Mouse (Mus musculus) hindbrain, embryonic 12.5 days (tissue): ENCODE measurements around the gene Larp1b. TPM values are rescaled to one million over a fixed set of nuclear protein-coding genes. Genes with fewer than 3 reads are reported as not detected.

Experiments
- ATAC-seq: fragments of 200-750 bp; cut with Nextera tagmentation; 2 replicates; pipeline ENCODE4 v1.8.0; 2017; ENCODE audit warnings: moderate TSS enrichment; ENCODE audit not compliant: low FRiP score
- H3K27ac ChIP-seq: fragments of 300-500 bp; sonication (generic); 2 replicates; pipeline ENCODE4 v1.5.1; 2016; ENCODE audit warnings: mild to moderate bottlenecking
- H3K27me3 ChIP-seq: fragments of 300-500 bp; sonication (generic); 2 replicates; pipeline ENCODE4 v1.6.1; 2016; ENCODE audit warnings: mild to moderate bottlenecking
- H3K36me3 ChIP-seq: fragments of 300-500 bp; sonication (generic); 2 replicates; pipeline ENCODE4 v1.6.1; 2016; ENCODE audit warnings: mild to moderate bottlenecking
- H3K4me1 ChIP-seq: fragments of 300-500 bp; sonication (generic); 2 replicates; pipeline ENCODE4 v1.6.1; 2016
- H3K4me2 ChIP-seq: fragments of 300-500 bp; sonication (generic); replicated peaks from 2 replicates; pipeline ENCODE4 v1.6.1; 2016; ENCODE audit warnings: mild to moderate bottlenecking
- H3K4me3 ChIP-seq: fragments of 300-500 bp; sonication (generic); 2 replicates; pipeline ENCODE4 v1.5.1; 2016; ENCODE audit warnings: mild to moderate bottlenecking
- H3K9ac ChIP-seq: fragments of 300-500 bp; sonication (generic); 2 replicates; pipeline ENCODE4 v1.6.1; 2016; ENCODE audit warnings: mild to moderate bottlenecking, moderate library complexity
- H3K9me3 ChIP-seq: fragments of 300-500 bp; sonication (generic); replicated peaks from 2 replicates; pipeline ENCODE4 v1.6.1; 2016; ENCODE audit warnings: mild to moderate bottlenecking
- WGBS: fragments of 180-500 bp; shearing (Covaris S2); methylation state at CpG from one replicate; pipeline ENCODE4 v1.1.7; 2016; 5-methylcytosine and 5-hydroxymethylcytosine counted together
- polyA plus RNA-seq: library from polyadenylated mRNA; unstranded; fragments of >200 nt; fragmentation: Nextera tagmentation; extraction: Ambion mirVana; gene quantifications from 2 replicates; pipeline ENCODE4 v1.2.1, GENCODE M21; 2016

Larp1b gene
- polyA plus RNA-seq, 1 experiment from 2014 or later, result 4.2 TPM

GRCm38 (mm10) chr3:41031286-41032210 is 81.9 kb downstream of the Larp1b start:
- Histone ChIP-seq H3K9me3 (no peaks in the 10 kb centered on the region), H3K9ac (no peak overlapping the region), H3K4me2 (no peak overlapping the region), H3K27me3 (no peaks in the 10 kb centered on the region), H3K4me3 (no peak overlapping the region), H3K4me1 (no peaks in the 10 kb centered on the region), H3K27ac (no peak overlapping the region), H3K36me3 (no peaks in the 10 kb centered on the region)
- ATAC-seq, result no peak
- WGBS, result 79% methylated on average over 12 of the region's 12 CpGs

- Histone ChIP-seq H3K4me2 (no peak overlapping the region), H3K4me3 (no peak overlapping the region), H3K9me3 (no peaks in the 10 kb centered on the region), H3K36me3 (no peaks in the 10 kb centered on the region), H3K27ac (no peak overlapping the region), H3K4me1 (no peaks in the 10 kb centered on the region), H3K27me3 (no peaks in the 10 kb centered on the region), H3K9ac (no peak overlapping the region)
- WGBS, result 63% methylated on average over 5 of the region's 5 CpGs
- ATAC-seq, result no peak
Observed at GRCm38 (mm10) chr3:41038297-41038916, 88.8 kb downstream of the Larp1b start.

GRCm38 (mm10) chr3:41041241-41041640 is 91.6 kb downstream of the Larp1b start:
- Histone ChIP-seq H3K4me2 (no peak overlapping the region), H3K4me1 (no peaks in the 10 kb centered on the region), H3K9ac (no peak overlapping the region), H3K36me3 (no peaks in the 10 kb centered on the region), H3K27me3 (no peaks in the 10 kb centered on the region), H3K27ac (no peak overlapping the region), H3K4me3 (no peak overlapping the region), H3K9me3 (no peaks in the 10 kb centered on the region)
- 64% methylated on average over 5 of the region's 5 CpGs for WGBS
- ATAC-seq, result no peak

GRCm38 (mm10) chr3:41042195-41042938 is 92.7 kb downstream of the Larp1b start:
- Histone ChIP-seq H3K36me3 (no peaks in the 10 kb centered on the region), H3K9ac (no peak overlapping the region), H3K27ac (no peak overlapping the region), H3K4me1 (no peaks in the 10 kb centered on the region), H3K9me3 (no peaks in the 10 kb centered on the region), H3K4me2 (no peak overlapping the region), H3K4me3 (no peak overlapping the region), H3K27me3 (no peaks in the 10 kb centered on the region)
- WGBS, result 84% methylated on average over 4 of the region's 4 CpGs
- 0 out of 2 replicates have a peak, but pooled peaks have one; percentile 35 for ATAC-seq

- 74% methylated on average over 11 of the region's 11 CpGs for WGBS
- ATAC-seq, result no peak
- no peak overlapping the region for H3K4me3 ChIP-seq
- no peaks in the 10 kb centered on the region for H3K36me3 ChIP-seq
- H3K27me3 ChIP-seq, result no peaks in the 10 kb centered on the region
- H3K9me3 ChIP-seq, result no peaks in the 10 kb centered on the region
- H3K4me1 ChIP-seq, result no peaks in the 10 kb centered on the region
- no peak overlapping the region for H3K4me2 ChIP-seq
- no peak overlapping the region for H3K27ac ChIP-seq
- no peak overlapping the region for H3K9ac ChIP-seq
Observed at GRCm38 (mm10) chr3:41043756-41044354, 94.2 kb downstream of the Larp1b start.

GRCm38 (mm10) chr3:41047838-41048237 is 98.2 kb downstream of the Larp1b start:
- Histone ChIP-seq H3K27ac (no peak overlapping the region), H3K9me3 (no peaks in the 10 kb centered on the region), H3K4me2 (no peak overlapping the region), H3K4me3 (no peak overlapping the region), H3K36me3 (no peaks in the 10 kb centered on the region), H3K4me1 (no peaks in the 10 kb centered on the region), H3K9ac (no peak overlapping the region), H3K27me3 (no peaks in the 10 kb centered on the region)
- 75% methylated on average over 6 of the region's 6 CpGs for WGBS
- no peak for ATAC-seq

- no peak overlapping the region for H3K4me2 ChIP-seq
- H3K9ac ChIP-seq, result no peak overlapping the region
- 90% methylated on average over 3 of the region's 3 CpGs for WGBS
- no peaks in the 10 kb centered on the region for H3K36me3 ChIP-seq
- H3K9me3 ChIP-seq, result no peaks in the 10 kb centered on the region
- no peaks in the 10 kb centered on the region for H3K4me1 ChIP-seq
- H3K4me3 ChIP-seq, result no peak overlapping the region
- H3K27me3 ChIP-seq, result no peaks in the 10 kb centered on the region
- no peak for ATAC-seq
- H3K27ac ChIP-seq, result no peak overlapping the region
Observed at GRCm38 (mm10) chr3:41053334-41053733, 103.7 kb downstream of the Larp1b start.

GRCm38 (mm10) chr3:41058395-41058794 is 108.8 kb downstream of the Larp1b start:
- no peak overlapping the region for H3K9ac ChIP-seq
- 79% methylated on average over 2 of the region's 2 CpGs for WGBS
- no peak overlapping the region for H3K4me2 ChIP-seq
- no peak for ATAC-seq
- H3K36me3 ChIP-seq, result no peaks in the 10 kb centered on the region
- H3K27me3 ChIP-seq, result no peaks in the 10 kb centered on the region
- H3K9me3 ChIP-seq, result no peaks in the 10 kb centered on the region
- H3K4me3 ChIP-seq, result no peak overlapping the region
- H3K27ac ChIP-seq, result no peak overlapping the region
- no peaks in the 10 kb centered on the region for H3K4me1 ChIP-seq

GRCm38 (mm10) chr3:41059249-41059648 is 109.6 kb downstream of the Larp1b start:
- H3K4me3 ChIP-seq, result no peak overlapping the region
- H3K4me2 ChIP-seq, result no peak overlapping the region
- WGBS, result 86% methylated on average over 3 of the region's 3 CpGs
- H3K36me3 ChIP-seq, result 0 out of 2 replicates have a peak, but pooled peaks cover 2% of the 10 kb centered on the region
- H3K4me1 ChIP-seq, result no peaks in the 10 kb centered on the region
- ATAC-seq, result no peak
- H3K27me3 ChIP-seq, result no peaks in the 10 kb centered on the region
- no peak overlapping the region for H3K27ac ChIP-seq
- H3K9me3 ChIP-seq, result no peaks in the 10 kb centered on the region
- no peak overlapping the region for H3K9ac ChIP-seq

GRCm38 (mm10) chr3:41061831-41062565 is 112.4 kb downstream of the Larp1b start:
- Histone ChIP-seq H3K4me3 (no peak overlapping the region), H3K9me3 (no peaks in the 10 kb centered on the region), H3K4me2 (no peak overlapping the region), H3K27ac (no peak overlapping the region), H3K4me1 (no peaks in the 10 kb centered on the region), H3K27me3 (no peaks in the 10 kb centered on the region), H3K9ac (no peak overlapping the region), H3K36me3 (peaks cover 14% of the 10 kb centered on the region)
- no peak for ATAC-seq
- 91% methylated on average over 3 of the region's 3 CpGs for WGBS

- ATAC-seq, result no peak
Observed at GRCm38 (mm10) chr3:41062758-41063157, 113.1 kb downstream of the Larp1b start.

More at GRCm38 (mm10) chr3:41062758-41063157, 113.1 kb downstream of the Larp1b start:
- 89% methylated on average over 2 of the region's 2 CpGs for WGBS
- H3K36me3 ChIP-seq, result peaks cover 22% of the 10 kb centered on the region
- no peaks in the 10 kb centered on the region for H3K27me3 ChIP-seq
- no peak overlapping the region for H3K9ac ChIP-seq
- H3K4me1 ChIP-seq, result no peaks in the 10 kb centered on the region
- no peak overlapping the region for H3K4me3 ChIP-seq
- no peak overlapping the region for H3K4me2 ChIP-seq
- no peaks in the 10 kb centered on the region for H3K9me3 ChIP-seq
- no peak overlapping the region for H3K27ac ChIP-seq
